Mouse (Mus musculus): ENCODE results near the gene Noto. TPM values are rescaled to one million over a fixed set of nuclear protein-coding genes. Genes with fewer than 3 reads are reported as not detected.

Noto gene
- polyA plus RNA-seq (2014; fragmentation: Nextera tagmentation; extraction: Ambion mirVana), result not detected in 2 replicates

- 0 out of 2 replicates have a peak, but pooled peaks cover 2% of the 10 kb centered on the region for H3K27me3 ChIP-seq (ENCODE audit: control insufficient read depth, insufficient read depth, low read length)
Observed at GRCm38 (mm10) chr6:85423836-85424379, at the start of gene Noto. Gene Noto, plus strand, starts transcription at chr6:85423886.

GRCm38 (mm10) chr6:85373951-85374733 is 49.5 kb upstream of the Noto start, which contains the start of gene Rab11fip5:
Gene Rab11fip5, minus strand, starts transcription at chr6:85374634.
- Histone ChIP-seq H3K4me3 (ENCODE audit: low read depth, low read length) (peak within 1 kb of the TSS; percentile 89), H3K4me2 (ENCODE audit: low read depth, low read length) (peak within 1 kb of the TSS; percentile 61), H3K27ac (ENCODE audit: low read depth, low read length) (peak within 1 kb of the TSS; percentile 78), H3K27me3 (ENCODE audit: control insufficient read depth, insufficient read depth, low read length) (no peaks in the 10 kb centered on the region), H3K4me1 (ENCODE audit: control insufficient read depth, insufficient read depth, low read length) (peaks cover 23% of the 10 kb centered on the region), H3K9me3 (ENCODE audit: control insufficient read depth, low read length) (no peaks in the 10 kb centered on the region), H3K36me3 (ENCODE audit: control insufficient read depth, insufficient read depth, low read length) (no peaks in the 10 kb centered on the region), H3K9ac (replicated peaks; ENCODE audit: low read depth, low read length) (peak within 1 kb of the TSS; percentile 91)
- 2% methylated on average over 78 of the region's 80 CpGs for WGBS
- ATAC-seq (ENCODE audit: low read depth), result peak; percentile 48

More at GRCm38 (mm10) chr6:85423836-85424379, at the start of gene Noto:
- Histone ChIP-seq H3K4me1 (ENCODE audit: control insufficient read depth, insufficient read depth, low read length) (no peaks in the 10 kb centered on the region), H3K9ac (replicated peaks; ENCODE audit: low read depth, low read length) (no peak within 1 kb of the TSS), H3K4me3 (ENCODE audit: low read depth, low read length) (no peak within 1 kb of the TSS), H3K9me3 (ENCODE audit: control insufficient read depth, low read length) (no peaks in the 10 kb centered on the region), H3K27ac (ENCODE audit: low read depth, low read length) (no peak within 1 kb of the TSS), H3K4me2 (ENCODE audit: low read depth, low read length) (no peak within 1 kb of the TSS), H3K36me3 (ENCODE audit: control insufficient read depth, insufficient read depth, low read length) (no peaks in the 10 kb centered on the region)
- WGBS, result 11% methylated on average over 28 of the region's 28 CpGs
- no peak for ATAC-seq (ENCODE audit: low read depth)

GRCm38 (mm10) chr6:85374734-85375114 is 49.0 kb upstream of the Noto start:
- Histone ChIP-seq H3K4me2 (ENCODE audit: low read depth, low read length) (peak overlapping the region; percentile 61), H3K9ac (replicated peaks; ENCODE audit: low read depth, low read length) (peak overlapping the region; percentile 91), H3K4me1 (ENCODE audit: control insufficient read depth, insufficient read depth, low read length) (peaks cover 23% of the 10 kb centered on the region), H3K4me3 (ENCODE audit: low read depth, low read length) (peak overlapping the region; percentile 89), H3K9me3 (ENCODE audit: control insufficient read depth, low read length) (no peaks in the 10 kb centered on the region), H3K27ac (ENCODE audit: low read depth, low read length) (peak overlapping the region; percentile 78), H3K36me3 (ENCODE audit: control insufficient read depth, insufficient read depth, low read length) (no peaks in the 10 kb centered on the region), H3K27me3 (ENCODE audit: control insufficient read depth, insufficient read depth, low read length) (no peaks in the 10 kb centered on the region)
- peak; percentile 98 for ATAC-seq (ENCODE audit: low read depth)
- under 1% methylated on average over 19 of the region's 19 CpGs for WGBS

- Histone ChIP-seq H3K4me2 (ENCODE audit: low read depth, low read length) (no peak overlapping the region), H3K4me3 (ENCODE audit: low read depth, low read length) (no peak overlapping the region), H3K4me1 (ENCODE audit: control insufficient read depth, insufficient read depth, low read length) (peaks cover 16% of the 10 kb centered on the region), H3K36me3 (ENCODE audit: control insufficient read depth, insufficient read depth, low read length) (no peaks in the 10 kb centered on the region), H3K27me3 (ENCODE audit: control insufficient read depth, insufficient read depth, low read length) (no peaks in the 10 kb centered on the region), H3K9ac (replicated peaks; ENCODE audit: low read depth, low read length) (no peak overlapping the region), H3K9me3 (ENCODE audit: control insufficient read depth, low read length) (no peaks in the 10 kb centered on the region), H3K27ac (ENCODE audit: low read depth, low read length) (no peak overlapping the region)
- 65% methylated on average over 4 of the region's 4 CpGs for WGBS
- ATAC-seq (ENCODE audit: low read depth), result no peak
Observed at GRCm38 (mm10) chr6:85377066-85377734, 46.5 kb upstream of the Noto start.

GRCm38 (mm10) chr6:85377876-85378275 is 45.8 kb upstream of the Noto start:
- Histone ChIP-seq H3K4me1 (ENCODE audit: control insufficient read depth, insufficient read depth, low read length) (peaks cover 9% of the 10 kb centered on the region), H3K27me3 (ENCODE audit: control insufficient read depth, insufficient read depth, low read length) (no peaks in the 10 kb centered on the region), H3K27ac (ENCODE audit: low read depth, low read length) (no peak overlapping the region), H3K4me2 (ENCODE audit: low read depth, low read length) (no peak overlapping the region), H3K9me3 (ENCODE audit: control insufficient read depth, low read length) (no peaks in the 10 kb centered on the region), H3K36me3 (ENCODE audit: control insufficient read depth, insufficient read depth, low read length) (no peaks in the 10 kb centered on the region), H3K4me3 (ENCODE audit: low read depth, low read length) (no peak overlapping the region), H3K9ac (replicated peaks; ENCODE audit: low read depth, low read length) (no peak overlapping the region)
- WGBS, result 60% methylated on average over 5 of the region's 5 CpGs
- ATAC-seq (ENCODE audit: low read depth), result no peak

GRCm38 (mm10) chr6:85378629-85379028 is 45.1 kb upstream of the Noto start:
- H3K36me3 ChIP-seq (ENCODE audit: control insufficient read depth, insufficient read depth, low read length), result no peaks in the 10 kb centered on the region
- H3K27me3 ChIP-seq (ENCODE audit: control insufficient read depth, insufficient read depth, low read length), result no peaks in the 10 kb centered on the region
- no peak overlapping the region for H3K4me3 ChIP-seq (ENCODE audit: low read depth, low read length)
- 67% methylated on average over 8 of the region's 8 CpGs for WGBS
- no peak overlapping the region for H3K9ac ChIP-seq (replicated peaks; ENCODE audit: low read depth, low read length)
- no peak for ATAC-seq (ENCODE audit: low read depth)
- no peak overlapping the region for H3K4me2 ChIP-seq (ENCODE audit: low read depth, low read length)
- H3K9me3 ChIP-seq (ENCODE audit: control insufficient read depth, low read length), result no peaks in the 10 kb centered on the region
- no peak overlapping the region for H3K27ac ChIP-seq (ENCODE audit: low read depth, low read length)
- H3K4me1 ChIP-seq (ENCODE audit: control insufficient read depth, insufficient read depth, low read length), result peaks cover 2% of the 10 kb centered on the region

GRCm38 (mm10) chr6:85380201-85380900 is 43.3 kb upstream of the Noto start:
- H3K27me3 ChIP-seq (ENCODE audit: control insufficient read depth, insufficient read depth, low read length), result no peaks in the 10 kb centered on the region
- H3K9ac ChIP-seq (replicated peaks; ENCODE audit: low read depth, low read length), result no peak overlapping the region
- H3K4me2 ChIP-seq (ENCODE audit: low read depth, low read length), result peak overlapping the region; percentile 8; the same call in 1 of the 2 replicates
- no peak overlapping the region for H3K27ac ChIP-seq (ENCODE audit: low read depth, low read length)
- H3K9me3 ChIP-seq (ENCODE audit: control insufficient read depth, low read length), result no peaks in the 10 kb centered on the region
- no peaks in the 10 kb centered on the region for H3K36me3 ChIP-seq (ENCODE audit: control insufficient read depth, insufficient read depth, low read length)
- no peaks in the 10 kb centered on the region for H3K4me1 ChIP-seq (ENCODE audit: control insufficient read depth, insufficient read depth, low read length)
- no peak overlapping the region for H3K4me3 ChIP-seq (ENCODE audit: low read depth, low read length)
- peak; percentile 73; the same call in 1 of the 2 replicates for ATAC-seq (ENCODE audit: low read depth)
- 28% methylated on average over 10 of the region's 10 CpGs for WGBS

GRCm38 (mm10) chr6:85380901-85381647 is 42.6 kb upstream of the Noto start:
- no peaks in the 10 kb centered on the region for H3K9me3 ChIP-seq (ENCODE audit: control insufficient read depth, low read length)
- 17% methylated on average over 17 of the region's 17 CpGs for WGBS
- H3K4me1 ChIP-seq (ENCODE audit: control insufficient read depth, insufficient read depth, low read length), result no peaks in the 10 kb centered on the region
- no peak overlapping the region for H3K9ac ChIP-seq (replicated peaks; ENCODE audit: low read depth, low read length)
- H3K27me3 ChIP-seq (ENCODE audit: control insufficient read depth, insufficient read depth, low read length), result no peaks in the 10 kb centered on the region
- H3K4me3 ChIP-seq (ENCODE audit: low read depth, low read length), result no peak overlapping the region
- ATAC-seq (ENCODE audit: low read depth), result peak; percentile 31; the same call in 1 of the 2 replicates
- no peaks in the 10 kb centered on the region for H3K36me3 ChIP-seq (ENCODE audit: control insufficient read depth, insufficient read depth, low read length)
- peak overlapping the region; percentile 8; the same call in 1 of the 2 replicates for H3K4me2 ChIP-seq (ENCODE audit: low read depth, low read length)
- H3K27ac ChIP-seq (ENCODE audit: low read depth, low read length), result no peak overlapping the region
